Mouse (Mus musculus): ENCODE data around the gene Gpc6. TPM values are rescaled to one million over a fixed set of nuclear protein-coding genes. Genes with fewer than 3 reads are reported as not detected.

Gene Gpc6
- total and polyA plus RNA-seq, 3 experiments = not detected

GRCm38 (mm10) chr14:117760830-117761517, 835.9 kb downstream of the Gpc6 start:
- Histone ChIP-seq H3K9me3 (replicated peaks; ENCODE audit: low read length) (no peaks in the 10 kb centered on the region), H3K79me2 (replicated peaks; ENCODE audit: control insufficient read depth, extremely low read depth, insufficient read depth, poor library complexity, severe bottlenecking) (no peaks in the 10 kb centered on the region), H3K27ac (ENCODE audit: insufficient read depth, low read depth) (no peak overlapping the region), H3K4me3 (replicated peaks in 1 of 3; ENCODE audit: low read depth in 2 of 3, low read length in 2 of 3, poor library complexity in 1 of 3) (no peak overlapping the region), H3K9ac (ENCODE audit: insufficient read depth, low read depth) (no peak overlapping the region), H3K36me3 (replicated peaks in 1 of 2; ENCODE audit: control insufficient read depth in 1 of 2, insufficient read depth in 1 of 2, low read length in 1 of 2) (no peaks in the 10 kb centered on the region), H3K4me1 (ENCODE audit: control insufficient read depth in 1 of 2, insufficient read depth in 2 of 2) (no peaks in the 10 kb centered on the region), H3K27me3 (replicated peaks) (no peaks in the 10 kb centered on the region), H3K4me2 (ENCODE audit: insufficient read depth, low read depth, poor library complexity, severe bottlenecking) (no peak overlapping the region)
- in situ Hi-C loops (cut with MboI; ENCODE audit: low pct_ligation_motif_present, low pct_unique_long_range_greater_than_20kb, low sequenced_read_pairs) = no loop called here
- TF ChIP-seq CHD1 (IDR thresholded peaks at IDR 0.05; ENCODE audit: low read depth, low read length) (no peak), USF1 (IDR thresholded peaks at IDR 0.05; ENCODE audit: low read depth, low read length) (no peak), MEF2A (IDR thresholded peaks at IDR 0.05; ENCODE audit: borderline replicate concordance, low read depth, low read length) (no peak), JUND (conservative IDR thresholded peaks at IDR 0.05; ENCODE audit: low read depth, low read length) (no peak), MXI1 (IDR thresholded peaks at IDR 0.05; ENCODE audit: low read depth, low read length) (no peak), USF2 (conservative IDR thresholded peaks at IDR 0.05; ENCODE audit: low read depth, low read length) (no peak), RAD21 (IDR thresholded peaks at IDR 0.05; ENCODE audit: low read depth, low read length) (no peak), TCF12 (IDR thresholded peaks at IDR 0.05; ENCODE audit: low read depth, low read length) (no peak), BHLHE40 (IDR thresholded peaks at IDR 0.05; ENCODE audit: low read depth, low read length) (no peak)
- dilution Hi-C loops (cut with MboI; ENCODE audit: extremely low pct_ligation_motif_present, extremely low pct_unique_long_range_greater_than_20kb, low sequenced_read_pairs) = no loop called here
- no peak for DNase-seq (ENCODE audit: extremely low read depth)

GRCm38 (mm10) chr14:117762934-117763333, 837.8 kb downstream of the Gpc6 start:
- H3K9ac ChIP-seq (ENCODE audit: insufficient read depth, low read depth) = no peak overlapping the region
- no peaks in the 10 kb centered on the region for H3K36me3 ChIP-seq (replicated peaks in 1 of 2; ENCODE audit: control insufficient read depth in 1 of 2, insufficient read depth in 1 of 2, low read length in 1 of 2)
- DNase-seq (ENCODE audit: extremely low read depth) = no peak
- H3K79me2 ChIP-seq (replicated peaks; ENCODE audit: control insufficient read depth, extremely low read depth, insufficient read depth, poor library complexity, severe bottlenecking) = no peaks in the 10 kb centered on the region
- H3K4me1 ChIP-seq (ENCODE audit: control insufficient read depth in 1 of 2, insufficient read depth in 2 of 2) = no peaks in the 10 kb centered on the region
- H3K27ac ChIP-seq (ENCODE audit: insufficient read depth, low read depth) = no peak overlapping the region
- in situ Hi-C loops (cut with MboI; ENCODE audit: low pct_ligation_motif_present, low pct_unique_long_range_greater_than_20kb, low sequenced_read_pairs) (no loop called here), dilution Hi-C loops (cut with MboI; ENCODE audit: extremely low pct_ligation_motif_present, extremely low pct_unique_long_range_greater_than_20kb, low sequenced_read_pairs) (no loop called here)
- no peak overlapping the region for H3K4me3 ChIP-seq (replicated peaks in 1 of 3; ENCODE audit: low read depth in 2 of 3, low read length in 2 of 3, poor library complexity in 1 of 3)
- H3K9me3 ChIP-seq (replicated peaks; ENCODE audit: low read length) = no peaks in the 10 kb centered on the region
- TF ChIP-seq HCFC1 (IDR thresholded peaks at IDR 0.05; ENCODE audit: low read depth, low read length) (no peak), MAZ (IDR thresholded peaks at IDR 0.05; ENCODE audit: low read depth, low read length) (no peak), ZC3H11A (IDR thresholded peaks at IDR 0.05; ENCODE audit: low read depth, low read length) (no peak), E2F4 (IDR thresholded peaks at IDR 0.05; ENCODE audit: insufficient replicate concordance, low read depth, low read length) (no peak), PAX5 (IDR thresholded peaks at IDR 0.05; ENCODE audit: low read length) (no peak), UBTF (IDR thresholded peaks at IDR 0.05; ENCODE audit: low read depth, low read length) (no peak), TBP (conservative IDR thresholded peaks at IDR 0.05; ENCODE audit: low read depth, low read length) (no peak), ZKSCAN1 (IDR thresholded peaks at IDR 0.05; ENCODE audit: borderline replicate concordance, low read depth, low read length) (no peak), ZMIZ1 (IDR thresholded peaks at IDR 0.05; ENCODE audit: low read depth, low read length) (no peak), MEF2A (IDR thresholded peaks at IDR 0.05; ENCODE audit: borderline replicate concordance, low read depth, low read length) (no peak), IRF4 (IDR thresholded peaks at IDR 0.05; ENCODE audit: low read depth, low read length) (no peak), EP300 (IDR thresholded peaks at IDR 0.05; ENCODE audit: low read length) (no peak), MXI1 (IDR thresholded peaks at IDR 0.05; ENCODE audit: low read depth, low read length) (no peak), CHD1 (IDR thresholded peaks at IDR 0.05; ENCODE audit: low read depth, low read length) (no peak), POLR2A (IDR thresholded peaks at IDR 0.05; ENCODE audit: low read depth, low read length) (no peak)
- no peaks in the 10 kb centered on the region for H3K27me3 ChIP-seq (replicated peaks)
- H3K4me2 ChIP-seq (ENCODE audit: insufficient read depth, low read depth, poor library complexity, severe bottlenecking) = no peak overlapping the region

Measured in CH12.LX (cell line).